Mouse (Mus musculus) thymus, postnatal 25 days (tissue): ENCODE results near the gene Mrpl49.
"Not testable (repeated sequence)": the region's sequence is repeated elsewhere in the genome, so short reads cannot be mapped to it uniquely, and the experiment has no call there.

Experiments used
- DNase-seq: peaks from one replicate; pipeline ENCODE4 v3.0.0; 2022

The Mrpl49 gene

GRCm38 (mm10) chr19:6067011-6067723, 9.6 kb upstream of the Mrpl49 start:
- peak; percentile 87 for DNase-seq

GRCm38 (mm10) chr19:6066571-6066970, 9.0 kb upstream of the Mrpl49 start:
- no peak for DNase-seq

GRCm38 (mm10) chr19:6063081-6063480, 5.5 kb upstream of the Mrpl49 start:
- no peak for DNase-seq

GRCm38 (mm10) chr19:6062418-6062817, 4.8 kb upstream of the Mrpl49 start:
- no peak for DNase-seq

GRCm38 (mm10) chr19:6061641-6062302, 4.2 kb upstream of the Mrpl49 start:
- DNase-seq, result peak; percentile 72

- DNase-seq, result peak; percentile 94
These were observed 3.5 kb upstream of the Mrpl49 start, which contains the start of gene Znhit2 for GRCm38 (mm10) chr19:6061021-6061533. Gene Znhit2, plus strand, starts transcription at chr19:6061192.

GRCm38 (mm10) chr19:6058966-6059365, 1.4 kb upstream of the Mrpl49 start:
- no peak for DNase-seq

GRCm38 (mm10) chr19:6058513-6058912, 928 bp upstream of the Mrpl49 start:
- no peak for DNase-seq

- no peak for DNase-seq
These were observed 889 bp downstream of the Mrpl49 start for GRCm38 (mm10) chr19:6056696-6057095.

- DNase-seq, result no peak
These were observed 3.3 kb downstream of the Mrpl49 start for GRCm38 (mm10) chr19:6054296-6054695.

- DNase-seq, result no peak
These were observed 5.1 kb downstream of the Mrpl49 start for GRCm38 (mm10) chr19:6052516-6052915.

- DNase-seq, result no peak
These were observed 8.7 kb downstream of the Mrpl49 start for GRCm38 (mm10) chr19:6048681-6049410.

- DNase-seq, result no peak
These were observed 9.8 kb downstream of the Mrpl49 start for GRCm38 (mm10) chr19:6047899-6048166.

- DNase-seq, result no peak
These were observed 10.3 kb downstream of the Mrpl49 start for GRCm38 (mm10) chr19:6047154-6047898.

- peak; percentile 91 for DNase-seq
These were observed 11.1 kb downstream of the Mrpl49 start, which contains the start of gene Syvn1 for GRCm38 (mm10) chr19:6046294-6047153. Gene Syvn1, plus strand, starts transcription at chr19:6046576.

GRCm38 (mm10) chr19:6045366-6046293, 12.0 kb downstream of the Mrpl49 start:
- DNase-seq, result no peak

- DNase-seq, result not testable (repeated sequence)
These were observed 13.5 kb downstream of the Mrpl49 start for GRCm38 (mm10) chr19:6044102-6044501.

- DNase-seq, result no peak
These were observed 15.3 kb downstream of the Mrpl49 start for GRCm38 (mm10) chr19:6042293-6042692.

- no peak for DNase-seq
These were observed 17.6 kb downstream of the Mrpl49 start for GRCm38 (mm10) chr19:6040002-6040401.

GRCm38 (mm10) chr19:6038326-6038725, 19.3 kb downstream of the Mrpl49 start:
- DNase-seq, result no peak

GRCm38 (mm10) chr19:6037695-6038094, 19.9 kb downstream of the Mrpl49 start:
- no peak for DNase-seq
